Mouse (Mus musculus) hindbrain, embryonic 13.5 days (tissue): Measurements from ENCODE around the gene Smyd3. TPM values are rescaled to one million over a fixed set of nuclear protein-coding genes. Genes with fewer than 3 reads are reported as not detected.
"Not testable (repeated sequence)": the region's sequence is repeated elsewhere in the genome, so short reads cannot be mapped to it uniquely, and the experiment has no call there.

ENCODE experiments used
- ATAC-seq: fragments of 200-750 bp; cut with Nextera tagmentation; 2 replicates; pipeline ENCODE4 v1.8.0; 2017; ENCODE audit warnings: moderate TSS enrichment; ENCODE audit not compliant: low FRiP score
- H3K27ac ChIP-seq: fragments of 300-500 bp; sonication (generic); 2 replicates; pipeline ENCODE4 v1.5.1; 2015; ENCODE audit warnings: inconsistent platforms, mild to moderate bottlenecking, moderate library complexity
- H3K27me3 ChIP-seq: fragments of 300-500 bp; sonication (generic); 2 replicates; pipeline ENCODE4 v1.6.1; 2015; ENCODE audit warnings: mild to moderate bottlenecking, inconsistent platforms
- H3K36me3 ChIP-seq: fragments of 300-500 bp; sonication (generic); 2 replicates; pipeline ENCODE4 v1.6.1; 2015; ENCODE audit warnings: mild to moderate bottlenecking, inconsistent platforms
- H3K4me1 ChIP-seq: fragments of 300-500 bp; sonication (generic); replicated peaks from 2 replicates; pipeline ENCODE4 v1.6.1; 2015; ENCODE audit warnings: inconsistent platforms
- H3K4me2 ChIP-seq: fragments of 300-500 bp; sonication (generic); 2 replicates; pipeline ENCODE4 v1.6.1; 2015; ENCODE audit warnings: inconsistent platforms, mild to moderate bottlenecking, moderate library complexity
- H3K4me3 ChIP-seq: fragments of 300-500 bp; sonication (generic); 2 replicates; pipeline ENCODE4 v1.5.1; 2015; ENCODE audit warnings: mild to moderate bottlenecking, inconsistent platforms
- H3K9ac ChIP-seq: fragments of 300-500 bp; sonication (generic); 2 replicates; pipeline ENCODE4 v1.6.1; 2015; ENCODE audit warnings: mild to moderate bottlenecking, inconsistent platforms
- H3K9me3 ChIP-seq: fragments of 300-500 bp; sonication (generic); 2 replicates; pipeline ENCODE4 v1.6.1; 2016; ENCODE audit warnings: inconsistent platforms
- WGBS: fragments of 180-500 bp; shearing (Covaris S2); methylation state at CpG from one replicate; pipeline ENCODE4 v1.1.7; 2015; 5-methylcytosine and 5-hydroxymethylcytosine counted together
- polyA plus RNA-seq: library from polyadenylated mRNA; unstranded; fragments of >200 nt; fragmentation: Nextera tagmentation; extraction: Ambion mirVana; gene quantifications from 2 replicates; pipeline ENCODE4 v1.2.1, GENCODE M21; 2015

Smyd3 gene
- polyA plus RNA-seq, 1 experiment from 2014 or later, result 20.7 TPM

GRCm38 (mm10) chr1:179293772-179294353 lies 224.0 kb downstream of the Smyd3 start:
- Histone ChIP-seq H3K27me3 (no peaks in the 10 kb centered on the region), H3K9me3 (no peaks in the 10 kb centered on the region), H3K9ac (no peak overlapping the region), H3K36me3 (no peaks in the 10 kb centered on the region), H3K27ac (peak overlapping the region; percentile 55; the same call in 1 of the 2 replicates), H3K4me2 (no peak overlapping the region), H3K4me1 (no peaks in the 10 kb centered on the region), H3K4me3 (no peak overlapping the region)
- ATAC-seq, result no peak
- WGBS, result 75% methylated on average over 8 of the region's 8 CpGs

DNA sequence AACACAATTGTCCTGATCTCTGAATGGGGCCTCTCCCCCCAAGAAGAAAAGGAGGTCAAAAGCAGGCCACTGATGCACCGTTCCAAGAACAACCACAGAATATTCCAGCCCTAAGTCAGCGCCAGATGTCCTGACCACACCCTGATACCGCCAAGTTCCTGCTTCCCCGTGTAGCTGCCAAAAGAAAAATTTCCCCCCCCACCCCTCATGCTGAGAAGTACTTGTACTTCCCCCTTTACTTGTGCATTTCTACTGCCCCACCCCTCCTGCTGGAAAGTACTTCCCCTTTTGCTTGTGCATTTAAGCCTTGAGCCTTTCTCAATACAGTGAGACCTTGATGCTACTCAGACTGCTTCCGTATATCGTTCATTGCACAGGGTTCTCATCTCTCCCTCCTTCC lies 227.7 kb downstream of the Smyd3 start:
- H3K27ac ChIP-seq, ATAC-seq, H3K9me3 ChIP-seq, H3K36me3 ChIP-seq, H3K4me1 ChIP-seq, H3K4me3 ChIP-seq, H3K9ac ChIP-seq, H3K4me2 ChIP-seq, H3K27me3 ChIP-seq: not testable (repeated sequence)
- 90% methylated on average over 6 of the region's 6 CpGs for WGBS

- no peak overlapping the region for H3K9ac ChIP-seq
- no peak for ATAC-seq
- WGBS, result 94% methylated on average over 3 of the region's 3 CpGs
- no peak overlapping the region for H3K27ac ChIP-seq
- H3K4me2 ChIP-seq, result no peak overlapping the region
- no peaks in the 10 kb centered on the region for H3K4me1 ChIP-seq
- H3K36me3 ChIP-seq, result no peaks in the 10 kb centered on the region
- no peaks in the 10 kb centered on the region for H3K9me3 ChIP-seq
- no peak overlapping the region for H3K4me3 ChIP-seq
- H3K27me3 ChIP-seq, result no peaks in the 10 kb centered on the region
Measured at GRCm38 (mm10) chr1:179289744-179290143, 228.1 kb downstream of the Smyd3 start.

DNA sequence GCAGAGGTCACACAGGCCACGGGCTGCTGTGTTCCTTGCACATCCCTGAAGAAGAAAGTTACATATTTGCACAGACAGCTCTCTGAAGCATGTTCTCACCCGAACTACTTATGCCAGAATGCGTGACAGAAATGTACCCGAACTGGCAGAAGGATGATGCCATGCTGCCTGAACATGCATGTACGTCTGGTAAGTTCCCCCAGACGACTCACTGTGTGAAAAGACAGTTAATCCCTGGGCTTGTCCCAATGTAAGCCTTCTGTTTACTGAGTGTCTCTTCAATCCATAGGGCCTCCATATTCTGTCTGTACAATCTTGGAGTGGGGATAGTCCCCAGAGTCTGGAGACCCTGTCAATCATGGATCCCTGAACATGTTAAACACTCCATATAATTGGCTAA lies 231.1 kb downstream of the Smyd3 start:
- Histone ChIP-seq H3K9me3 (no peaks in the 10 kb centered on the region), H3K4me1 (peaks cover 3% of the 10 kb centered on the region; the same call in 1 of the 2 replicates), H3K27me3 (no peaks in the 10 kb centered on the region), H3K4me3 (no peak overlapping the region), H3K4me2 (no peak overlapping the region), H3K27ac (no peak overlapping the region), H3K9ac (no peak overlapping the region), H3K36me3 (no peaks in the 10 kb centered on the region)
- WGBS, result 90% methylated on average over 6 of the region's 6 CpGs
- ATAC-seq, result no peak

- Histone ChIP-seq H3K27ac (no peak overlapping the region), H3K4me2 (no peak overlapping the region), H3K4me3 (no peak overlapping the region), H3K27me3 (no peaks in the 10 kb centered on the region), H3K9ac (no peak overlapping the region), H3K36me3 (no peaks in the 10 kb centered on the region), H3K4me1 (peaks cover 11% of the 10 kb centered on the region; the same call in 1 of the 2 replicates), H3K9me3 (no peaks in the 10 kb centered on the region)
- ATAC-seq, result no peak
- WGBS, result 89% methylated on average over 5 of the region's 5 CpGs
Measured at GRCm38 (mm10) chr1:179282821-179283220, 235.0 kb downstream of the Smyd3 start.

DNA sequence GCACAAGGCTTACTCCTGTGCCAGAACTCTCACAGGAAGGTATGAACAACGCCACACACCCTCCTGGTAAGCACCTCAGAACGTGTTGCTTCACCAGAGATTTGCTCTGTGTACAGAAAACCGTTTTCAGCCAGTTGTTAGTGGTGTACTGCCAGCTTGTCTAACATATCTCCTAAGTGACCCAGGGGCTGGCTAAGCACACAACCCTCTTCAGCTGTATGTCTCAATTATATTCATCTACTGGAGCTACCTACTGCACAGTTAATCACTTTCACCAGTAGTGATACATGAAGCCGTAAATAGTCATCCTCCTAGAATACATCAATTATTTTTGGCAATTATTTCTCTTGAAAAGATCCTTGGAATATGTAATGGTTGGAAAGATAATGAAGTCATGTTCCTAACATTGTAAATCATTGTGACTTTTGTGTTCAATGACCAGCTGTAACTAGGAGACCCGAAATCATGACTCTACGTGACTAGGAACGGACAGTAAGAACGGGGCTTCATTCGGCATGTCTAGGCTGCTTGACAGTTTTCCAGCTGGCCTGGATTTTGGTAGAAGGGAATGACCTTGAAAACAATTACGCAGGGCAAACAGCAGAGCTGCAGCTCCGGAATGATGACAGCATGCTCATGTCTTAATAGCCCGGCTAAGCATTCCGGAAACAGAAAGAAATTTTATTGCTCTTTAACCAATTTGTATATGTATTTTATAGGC lies 236.3 kb downstream of the Smyd3 start:
- ATAC-seq, result peak; percentile 17; the same call in 1 of the 2 replicates

GRCm38 (mm10) chr1:179279116-179279515 lies 238.7 kb downstream of the Smyd3 start:
- H3K4me2 ChIP-seq, result no peak overlapping the region
- H3K9me3 ChIP-seq, result no peaks in the 10 kb centered on the region
- H3K4me1 ChIP-seq, result peaks cover 13% of the 10 kb centered on the region; the same call in 1 of the 2 replicates
- no peaks in the 10 kb centered on the region for H3K27me3 ChIP-seq
- H3K27ac ChIP-seq, result no peak overlapping the region
- no peak overlapping the region for H3K9ac ChIP-seq
- ATAC-seq, result no peak
- H3K4me3 ChIP-seq, result no peak overlapping the region
- 98% methylated on average over 4 of the region's 4 CpGs for WGBS
- H3K36me3 ChIP-seq, result no peaks in the 10 kb centered on the region

More for the DNA sequence above, 236.3 kb downstream of the Smyd3 start:
- no peak overlapping the region for H3K9ac ChIP-seq
- H3K4me3 ChIP-seq, result no peak overlapping the region
- peak overlapping the region; percentile 36; the same call in 1 of the 2 replicates for H3K27ac ChIP-seq
- H3K9me3 ChIP-seq, result no peaks in the 10 kb centered on the region
- 64% methylated on average over 13 of the region's 13 CpGs for WGBS
- peaks cover 11% of the 10 kb centered on the region; the same call in 1 of the 2 replicates for H3K4me1 ChIP-seq
- H3K4me2 ChIP-seq, result no peak overlapping the region
- no peaks in the 10 kb centered on the region for H3K36me3 ChIP-seq
- H3K27me3 ChIP-seq, result no peaks in the 10 kb centered on the region

- no peak overlapping the region for H3K9ac ChIP-seq
Measured at GRCm38 (mm10) chr1:179277346-179277745, 240.5 kb downstream of the Smyd3 start.

GRCm38 (mm10) chr1:179276866-179277265 lies 241.0 kb downstream of the Smyd3 start:
- no peak overlapping the region for H3K27ac ChIP-seq
- 93% methylated on average over 1 of the region's 1 CpGs for WGBS
- ATAC-seq, result no peak

More at GRCm38 (mm10) chr1:179277346-179277745, 240.5 kb downstream of the Smyd3 start:
- ATAC-seq, result no peak
- Histone ChIP-seq H3K4me2 (no peak overlapping the region), H3K36me3 (no peaks in the 10 kb centered on the region), H3K27me3 (no peaks in the 10 kb centered on the region), H3K27ac (no peak overlapping the region), H3K9me3 (no peaks in the 10 kb centered on the region), H3K4me3 (no peak overlapping the region), H3K4me1 (peaks cover 13% of the 10 kb centered on the region; the same call in 1 of the 2 replicates)
- WGBS, result 95% methylated on average over 9 of the region's 9 CpGs

DNA sequence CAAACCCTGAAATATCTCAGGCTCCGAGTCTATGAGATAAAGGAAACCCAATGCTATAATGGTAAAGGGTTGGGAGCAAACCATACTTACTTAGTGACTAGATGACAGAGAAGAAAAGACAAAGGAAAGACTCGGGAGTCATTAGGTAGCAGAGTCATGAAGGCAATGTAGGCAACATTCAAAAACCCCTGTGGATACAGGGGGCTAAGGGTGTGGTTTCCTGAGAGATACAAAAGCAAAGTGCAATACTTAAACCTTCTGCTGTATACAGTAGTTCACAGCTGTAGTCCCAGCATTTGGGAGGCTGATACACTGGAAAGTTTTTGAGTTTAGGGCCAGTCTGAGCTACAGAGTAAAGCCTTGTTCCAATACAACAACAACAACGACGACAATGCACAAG lies 244.9 kb downstream of the Smyd3 start:
- Histone ChIP-seq H3K4me2 (no peak overlapping the region), H3K36me3 (peaks cover 4% of the 10 kb centered on the region; the same call in 1 of the 2 replicates), H3K4me3 (no peak overlapping the region), H3K9ac (no peak overlapping the region), H3K9me3 (peaks cover 9% of the 10 kb centered on the region), H3K27ac (no peak overlapping the region), H3K4me1 (0 out of 2 replicates have a peak, but pooled peaks cover 2% of the 10 kb centered on the region), H3K27me3 (no peaks in the 10 kb centered on the region)
- ATAC-seq, result no peak
- 90% methylated on average over 4 of the region's 4 CpGs for WGBS

More at GRCm38 (mm10) chr1:179276866-179277265, 241.0 kb downstream of the Smyd3 start:
- Histone ChIP-seq H3K36me3 (no peaks in the 10 kb centered on the region), H3K4me1 (peaks cover 11% of the 10 kb centered on the region; the same call in 1 of the 2 replicates), H3K27me3 (no peaks in the 10 kb centered on the region), H3K4me2 (no peak overlapping the region), H3K9ac (no peak overlapping the region), H3K4me3 (no peak overlapping the region), H3K9me3 (no peaks in the 10 kb centered on the region)

DNA sequence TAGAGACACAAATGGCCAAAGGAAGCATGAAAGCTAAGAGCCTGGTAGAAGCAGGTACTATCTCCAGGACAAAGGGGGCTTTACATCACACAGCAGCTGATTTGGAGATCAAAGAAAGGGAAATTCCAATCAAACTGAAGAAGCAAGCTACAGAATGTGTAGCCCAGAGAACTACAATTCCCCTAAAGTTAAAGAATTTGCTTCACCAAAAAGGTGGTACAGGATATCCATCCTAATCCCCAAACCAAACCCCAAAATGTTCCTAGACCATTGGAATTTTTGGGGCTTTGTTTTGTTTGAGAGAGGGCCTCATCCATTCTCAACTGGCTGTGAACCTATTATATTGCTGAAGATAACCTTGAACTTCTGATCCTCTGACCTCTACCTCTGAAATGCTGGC lies 245.5 kb downstream of the Smyd3 start:
- Histone ChIP-seq H3K27me3 (no peaks in the 10 kb centered on the region), H3K27ac (no peak overlapping the region), H3K4me3 (no peak overlapping the region), H3K4me2 (no peak overlapping the region), H3K9me3 (peaks cover 9% of the 10 kb centered on the region), H3K36me3 (peaks cover 4% of the 10 kb centered on the region; the same call in 1 of the 2 replicates), H3K4me1 (0 out of 2 replicates have a peak, but pooled peaks cover 2% of the 10 kb centered on the region), H3K9ac (no peak overlapping the region)
- ATAC-seq, result no peak

DNA sequence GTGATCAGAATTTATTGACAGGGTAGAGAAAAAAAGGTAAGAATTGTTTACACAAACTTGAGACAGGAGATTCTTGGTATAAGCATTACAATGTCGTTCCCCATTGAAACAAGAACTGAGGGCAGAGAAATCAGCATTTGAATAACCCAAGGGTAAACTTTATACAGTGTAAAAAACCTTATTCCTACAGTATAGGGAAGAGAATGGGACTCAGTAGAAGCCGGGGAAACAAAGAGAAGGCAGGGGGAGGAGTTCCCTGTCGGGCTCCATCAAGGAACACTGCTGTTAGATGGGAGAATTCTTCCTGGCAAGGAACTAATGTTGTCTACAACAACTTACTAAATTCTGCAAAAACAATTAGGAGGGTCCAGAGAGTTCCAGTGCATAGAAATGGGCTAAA lies 250.9 kb downstream of the Smyd3 start:
- no peaks in the 10 kb centered on the region for H3K27me3 ChIP-seq
- no peak overlapping the region for H3K4me3 ChIP-seq
- H3K36me3 ChIP-seq, result peaks cover 4% of the 10 kb centered on the region; the same call in 1 of the 2 replicates
- no peak overlapping the region for H3K9ac ChIP-seq
- WGBS, result 69% methylated on average over 3 of the region's 3 CpGs
- peaks cover 9% of the 10 kb centered on the region for H3K9me3 ChIP-seq
- H3K4me2 ChIP-seq, result no peak overlapping the region
- ATAC-seq, result no peak
- peaks cover 4% of the 10 kb centered on the region for H3K4me1 ChIP-seq
- no peak overlapping the region for H3K27ac ChIP-seq
